Mouse (Mus musculus) limb, embryonic 11.5 days (tissue): Measurements from ENCODE around the gene Itsn2. TPM values are rescaled to one million over a fixed set of nuclear protein-coding genes. Genes with fewer than 3 reads are reported as not detected.

ENCODE experiments used
- ATAC-seq: fragments of 200-750 bp; cut with Nextera tagmentation; 2 replicates; pipeline ENCODE4 v1.8.0; 2017; ENCODE audit warnings: low read depth; ENCODE audit not compliant: insufficient number of reproducible peaks, low FRiP score, low TSS enrichment
- DNase-seq: peaks from one replicate; pipeline ENCODE4 v3.0.0-alpha.2; 2015; ENCODE audit warnings: low spot score
- H3K27ac ChIP-seq: fragments of 300-500 bp; sonication (generic); replicated peaks from 2 replicates; pipeline ENCODE4 v1.5.1; 2014; ENCODE audit warnings: low read depth, mild to moderate bottlenecking, low read length
- H3K27me3 ChIP-seq: fragments of 300-500 bp; sonication (generic); 2 replicates; pipeline ENCODE4 v1.6.1; 2014; ENCODE audit warnings: mild to moderate bottlenecking, low read length, mixed read lengths; ENCODE audit not compliant: control insufficient read depth, insufficient read depth
- H3K36me3 ChIP-seq: fragments of 300-500 bp; sonication (generic); 2 replicates; pipeline ENCODE4 v1.6.1; 2014; ENCODE audit warnings: mild to moderate bottlenecking, low read length, moderate library complexity, mixed read lengths; ENCODE audit not compliant: control insufficient read depth, insufficient read depth
- H3K4me1 ChIP-seq: fragments of 300-500 bp; sonication (generic); 2 replicates; pipeline ENCODE4 v1.6.1; 2014; ENCODE audit warnings: low read length, mixed read lengths; ENCODE audit not compliant: control insufficient read depth, insufficient read depth
- H3K4me2 ChIP-seq: fragments of 300-500 bp; sonication (generic); 2 replicates; pipeline ENCODE4 v1.6.1; 2014; ENCODE audit warnings: low read depth, mild to moderate bottlenecking, moderate library complexity; ENCODE audit not compliant: severe bottlenecking
- H3K4me3 ChIP-seq: fragments of 300-500 bp; sonication (generic); 2 replicates; pipeline ENCODE4 v1.5.1; 2014; ENCODE audit warnings: low read depth, low read length
- H3K9ac ChIP-seq: fragments of 300-500 bp; sonication (generic); 2 replicates; pipeline ENCODE4 v1.6.1; 2014; ENCODE audit warnings: mild to moderate bottlenecking, low read length
- H3K9me3 ChIP-seq: fragments of 300-500 bp; sonication (generic); 2 replicates; pipeline ENCODE4 v1.6.1; 2016; ENCODE audit warnings: low read length; ENCODE audit not compliant: control insufficient read depth
- WGBS: fragments of 180-500 bp; shearing (Covaris S2); extraction: QIAGEN DNeasy Blood & Tissue Kit; methylation state at CpG from one replicate; pipeline ENCODE4 v1.1.7; 2014; 5-methylcytosine and 5-hydroxymethylcytosine counted together
- polyA plus RNA-seq: library from polyadenylated mRNA; unstranded; fragments of >200 nt; fragmentation: Nextera tagmentation; extraction: Ambion mirVana; gene quantifications from 2 replicates; pipeline ENCODE4 v1.2.1, GENCODE M21; 2014

Gene Itsn2
- polyA plus RNA-seq, 1 experiment from 2014 or later = 28.4 TPM

- 90% methylated on average over 1 of the region's 1 CpGs for WGBS
- ATAC-seq = no peak
These were observed 31.8 kb downstream of the Itsn2 start for GRCm38 (mm10) chr12:4624201-4624600.

GRCm38 (mm10) chr12:4632957-4633356, 40.5 kb downstream of the Itsn2 start:
- ATAC-seq = no peak
- WGBS = 92% methylated on average over 8 of the region's 8 CpGs
- H3K9ac ChIP-seq = no peak overlapping the region
- no peaks in the 10 kb centered on the region for H3K36me3 ChIP-seq
- H3K4me3 ChIP-seq = no peak overlapping the region
- no peaks in the 10 kb centered on the region for H3K4me1 ChIP-seq
- H3K27me3 ChIP-seq = no peaks in the 10 kb centered on the region
- no peak overlapping the region for H3K4me2 ChIP-seq
- no peak overlapping the region for H3K27ac ChIP-seq
- no peaks in the 10 kb centered on the region for H3K9me3 ChIP-seq
- DNase-seq = no peak

More at GRCm38 (mm10) chr12:4624201-4624600, 31.8 kb downstream of the Itsn2 start:
- no peak overlapping the region for H3K4me3 ChIP-seq
- H3K4me2 ChIP-seq = no peak overlapping the region
- DNase-seq = no peak
- no peaks in the 10 kb centered on the region for H3K27me3 ChIP-seq
- no peaks in the 10 kb centered on the region for H3K4me1 ChIP-seq
- H3K36me3 ChIP-seq = no peaks in the 10 kb centered on the region
- H3K9me3 ChIP-seq = no peaks in the 10 kb centered on the region
- H3K27ac ChIP-seq = no peak overlapping the region
- no peak overlapping the region for H3K9ac ChIP-seq

GRCm38 (mm10) chr12:4638438-4638837, 46.0 kb downstream of the Itsn2 start:
- Histone ChIP-seq H3K9me3 (no peaks in the 10 kb centered on the region), H3K27me3 (no peaks in the 10 kb centered on the region), H3K27ac (no peak overlapping the region), H3K4me3 (no peak overlapping the region), H3K4me2 (no peak overlapping the region), H3K36me3 (peaks cover 3% of the 10 kb centered on the region; the same call in 1 of the 2 replicates), H3K9ac (no peak overlapping the region), H3K4me1 (no peaks in the 10 kb centered on the region)
- ATAC-seq = no peak
- 89% methylated on average over 1 of the region's 1 CpGs for WGBS
- DNase-seq = no peak

- Histone ChIP-seq H3K4me2 (no peak overlapping the region), H3K27ac (no peak overlapping the region), H3K36me3 (peaks cover 3% of the 10 kb centered on the region; the same call in 1 of the 2 replicates), H3K27me3 (no peaks in the 10 kb centered on the region), H3K4me3 (no peak overlapping the region), H3K4me1 (no peaks in the 10 kb centered on the region), H3K9me3 (no peaks in the 10 kb centered on the region), H3K9ac (no peak overlapping the region)
- no peak for DNase-seq
- 88% methylated on average over 1 of the region's 1 CpGs for WGBS
- no peak for ATAC-seq
These were observed 48.3 kb downstream of the Itsn2 start for GRCm38 (mm10) chr12:4640737-4641136.

GRCm38 (mm10) chr12:4656813-4657212, 64.4 kb downstream of the Itsn2 start:
- DNase-seq (no peak), ATAC-seq (no peak)
- Histone ChIP-seq H3K27ac (no peak overlapping the region), H3K9ac (no peak overlapping the region), H3K36me3 (no peaks in the 10 kb centered on the region), H3K9me3 (no peaks in the 10 kb centered on the region), H3K27me3 (no peaks in the 10 kb centered on the region), H3K4me2 (no peak overlapping the region), H3K4me1 (no peaks in the 10 kb centered on the region), H3K4me3 (no peak overlapping the region)
- WGBS = 85% methylated on average over 2 of the region's 2 CpGs

- ATAC-seq = no peak
- no peak overlapping the region for H3K4me3 ChIP-seq
- no peaks in the 10 kb centered on the region for H3K27me3 ChIP-seq
- no peaks in the 10 kb centered on the region for H3K36me3 ChIP-seq
- H3K9ac ChIP-seq = no peak overlapping the region
- DNase-seq = no peak
- no peaks in the 10 kb centered on the region for H3K9me3 ChIP-seq
- H3K4me1 ChIP-seq = no peaks in the 10 kb centered on the region
- H3K4me2 ChIP-seq = no peak overlapping the region
- no peak overlapping the region for H3K27ac ChIP-seq
- 82% methylated on average over 7 of the region's 7 CpGs for WGBS
These were observed 72.7 kb downstream of the Itsn2 start for GRCm38 (mm10) chr12:4664929-4665674.

- DNase-seq (no peak), ATAC-seq (no peak)
- Histone ChIP-seq H3K4me3 (no peak overlapping the region), H3K9ac (no peak overlapping the region), H3K36me3 (peaks cover 1% of the 10 kb centered on the region; the same call in 1 of the 2 replicates), H3K27ac (no peak overlapping the region), H3K27me3 (no peaks in the 10 kb centered on the region), H3K4me1 (no peaks in the 10 kb centered on the region), H3K9me3 (no peaks in the 10 kb centered on the region), H3K4me2 (no peak overlapping the region)
- 90% methylated on average over 5 of the region's 5 CpGs for WGBS
These were observed 73.2 kb downstream of the Itsn2 start for GRCm38 (mm10) chr12:4665675-4666037.

GRCm38 (mm10) chr12:4676336-4676735, 83.9 kb downstream of the Itsn2 start:
- no peak overlapping the region for H3K4me2 ChIP-seq
- no peaks in the 10 kb centered on the region; the same call in 1 of the 2 replicates for H3K36me3 ChIP-seq
- no peaks in the 10 kb centered on the region for H3K27me3 ChIP-seq
- no peak overlapping the region for H3K4me3 ChIP-seq
- no peak overlapping the region for H3K27ac ChIP-seq
- H3K9me3 ChIP-seq = no peaks in the 10 kb centered on the region
- no peak overlapping the region for H3K9ac ChIP-seq
- ATAC-seq (no peak), DNase-seq (no peak)
- H3K4me1 ChIP-seq = no peaks in the 10 kb centered on the region
- WGBS = 86% methylated on average over 1 of the region's 1 CpGs

- Histone ChIP-seq H3K4me3 (no peak overlapping the region), H3K36me3 (0 out of 2 replicates have a peak, but pooled peaks cover 2% of the 10 kb centered on the region), H3K27me3 (no peaks in the 10 kb centered on the region), H3K4me2 (no peak overlapping the region), H3K9ac (no peak overlapping the region), H3K9me3 (no peaks in the 10 kb centered on the region), H3K4me1 (no peaks in the 10 kb centered on the region), H3K27ac (no peak overlapping the region)
- no peak for DNase-seq
- no peak for ATAC-seq
- 70% methylated on average over 4 of the region's 4 CpGs for WGBS
These were observed 87.5 kb downstream of the Itsn2 start for GRCm38 (mm10) chr12:4679971-4680370.
